Mouse (Mus musculus) cerebellum, adult 11 months (tissue): Measurements from ENCODE around the gene Snx29.
A peak's percentile ranks its signal among the peaks of the same experiment; 100 is the strongest.
"Not testable (repeated sequence)": the region's sequence is repeated elsewhere in the genome, so short reads cannot be mapped to it uniquely, and the experiment has no call there.

Source experiments
- DNase-seq: peaks from one replicate; pipeline ENCODE4 v3.0.0; 2022

The Snx29 gene

DNA sequence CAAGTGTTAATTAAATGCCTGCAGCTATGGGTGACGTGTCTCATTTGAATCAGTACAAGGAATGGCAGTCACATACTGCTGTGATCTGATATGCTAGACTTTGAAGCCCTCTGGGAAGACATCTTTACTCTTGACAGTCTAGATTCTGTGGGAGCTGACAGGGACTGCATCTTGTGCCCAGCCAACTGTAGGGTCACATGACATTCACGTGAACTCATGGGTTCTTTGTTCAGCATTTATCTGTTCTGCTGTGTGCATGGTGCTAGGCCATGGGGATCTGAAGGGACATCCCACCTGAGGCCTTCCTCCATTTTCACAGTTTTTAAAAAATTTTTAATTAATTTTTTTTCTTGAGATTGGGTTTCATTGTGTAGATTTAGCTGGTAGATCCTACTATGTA lies 91.9 kb downstream of the Snx29 start:
- no peak for DNase-seq

DNA sequence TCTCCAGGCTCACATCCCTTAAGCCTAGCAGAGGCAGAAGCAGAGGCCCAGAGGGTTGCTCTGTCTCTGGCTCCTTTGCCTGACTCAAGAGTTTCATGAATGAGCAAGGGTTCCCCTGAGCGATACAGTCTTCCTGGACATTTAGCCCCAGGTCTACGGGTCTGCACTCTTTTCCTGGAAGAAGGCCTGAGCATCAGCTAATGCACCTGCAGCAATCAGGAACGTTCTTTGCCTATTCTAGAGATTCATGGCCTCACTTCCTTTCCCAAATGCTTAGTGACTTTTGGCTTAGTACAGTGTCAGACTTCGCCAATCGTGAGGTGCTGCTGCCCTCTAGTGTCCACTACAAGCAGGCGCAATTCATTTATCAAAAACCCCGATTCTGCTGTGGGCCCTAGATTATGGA lies 95.5 kb downstream of the Snx29 start:
- peak; percentile 54 for DNase-seq

DNA sequence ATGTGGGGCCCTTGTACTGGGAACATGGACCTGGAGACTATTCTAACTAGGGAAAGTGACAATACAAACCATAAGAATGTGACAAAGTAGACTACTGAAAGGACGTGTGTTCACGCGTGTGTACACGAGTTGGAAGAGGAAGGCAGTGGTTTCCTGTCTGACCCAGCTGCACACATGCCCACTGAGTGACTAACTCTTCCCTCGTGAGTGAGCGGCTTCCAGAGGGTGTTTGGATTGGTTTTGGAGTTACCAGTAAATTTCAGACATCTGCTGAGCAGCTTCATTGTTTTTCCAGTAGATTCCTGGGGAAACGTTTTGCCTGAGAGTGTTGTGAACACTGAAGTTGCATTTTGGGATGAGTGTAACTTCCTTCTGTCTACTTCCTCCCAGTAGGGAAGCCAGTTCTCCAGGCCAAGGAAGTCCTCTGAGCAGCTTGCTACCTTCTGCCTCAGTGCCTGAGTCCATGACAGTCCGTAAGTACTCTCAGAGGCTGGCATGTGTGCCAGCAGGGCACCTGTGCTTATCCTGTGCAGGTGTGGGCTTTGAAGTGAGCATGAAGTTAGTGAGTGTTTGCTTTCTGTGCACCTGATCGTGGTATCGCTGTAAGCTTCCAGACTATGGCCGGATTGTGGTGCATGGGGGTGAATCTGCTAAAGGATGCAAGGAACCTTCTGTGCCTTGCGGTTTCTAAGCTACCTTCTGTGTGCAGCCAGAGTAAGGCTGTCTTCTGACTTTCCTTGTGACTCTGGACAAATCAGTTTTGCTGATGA lies 97.8 kb downstream of the Snx29 start:
- DNase-seq: no peak

DNA sequence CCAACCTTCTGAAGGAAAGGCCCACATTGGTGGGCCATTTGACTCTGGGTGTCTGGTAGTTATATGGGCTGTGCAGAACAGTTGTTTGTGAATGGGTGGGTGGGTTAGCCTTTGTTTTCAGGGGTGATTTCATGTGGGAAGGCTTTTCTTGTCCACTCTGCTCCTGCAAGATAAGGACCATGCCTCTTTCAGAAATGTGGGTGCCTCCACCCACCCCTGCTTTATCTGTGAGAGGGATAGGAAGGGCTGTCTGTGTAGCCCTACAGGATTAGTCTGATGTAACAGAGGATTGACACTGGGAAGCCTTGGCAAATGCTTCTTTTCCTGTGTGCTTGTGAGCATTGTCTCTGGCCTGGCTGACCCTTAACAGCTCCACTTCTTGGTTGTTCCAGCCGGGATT lies 99.5 kb downstream of the Snx29 start:
- DNase-seq: no peak

DNA sequence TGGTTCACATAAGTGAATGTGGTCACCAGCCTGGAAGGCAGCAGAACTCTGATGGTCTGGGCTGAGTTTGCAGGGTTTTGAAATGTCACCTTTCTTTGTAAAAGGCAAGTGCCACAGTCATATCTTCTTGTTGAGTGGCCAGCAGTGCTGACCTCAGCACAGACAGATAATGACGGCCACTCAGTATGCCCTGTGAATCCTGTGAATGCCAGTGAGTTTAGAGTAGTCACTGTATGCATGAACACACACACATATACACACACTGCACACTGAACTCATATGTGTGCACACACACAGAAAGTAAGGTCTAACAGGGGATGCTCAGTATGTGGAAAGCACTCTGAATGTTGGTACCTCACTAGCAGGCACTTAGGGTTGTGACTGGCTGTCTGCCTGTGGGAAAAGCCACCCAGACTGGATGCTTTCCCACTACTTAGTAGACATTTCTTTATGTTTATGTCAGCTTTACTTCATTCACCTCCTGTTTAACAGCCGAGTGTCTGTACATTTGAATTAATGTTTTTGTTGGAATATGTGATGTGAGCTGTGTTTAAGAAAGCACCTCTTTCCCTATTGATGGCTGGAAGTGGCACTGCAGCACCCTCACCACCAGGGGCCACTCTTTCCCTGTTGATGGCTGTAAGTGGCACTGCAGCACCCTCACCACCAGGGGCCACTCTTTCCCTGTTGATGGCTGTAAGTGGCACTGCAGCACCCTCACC lies 100.3 kb downstream of the Snx29 start:
- no peak for DNase-seq

DNA sequence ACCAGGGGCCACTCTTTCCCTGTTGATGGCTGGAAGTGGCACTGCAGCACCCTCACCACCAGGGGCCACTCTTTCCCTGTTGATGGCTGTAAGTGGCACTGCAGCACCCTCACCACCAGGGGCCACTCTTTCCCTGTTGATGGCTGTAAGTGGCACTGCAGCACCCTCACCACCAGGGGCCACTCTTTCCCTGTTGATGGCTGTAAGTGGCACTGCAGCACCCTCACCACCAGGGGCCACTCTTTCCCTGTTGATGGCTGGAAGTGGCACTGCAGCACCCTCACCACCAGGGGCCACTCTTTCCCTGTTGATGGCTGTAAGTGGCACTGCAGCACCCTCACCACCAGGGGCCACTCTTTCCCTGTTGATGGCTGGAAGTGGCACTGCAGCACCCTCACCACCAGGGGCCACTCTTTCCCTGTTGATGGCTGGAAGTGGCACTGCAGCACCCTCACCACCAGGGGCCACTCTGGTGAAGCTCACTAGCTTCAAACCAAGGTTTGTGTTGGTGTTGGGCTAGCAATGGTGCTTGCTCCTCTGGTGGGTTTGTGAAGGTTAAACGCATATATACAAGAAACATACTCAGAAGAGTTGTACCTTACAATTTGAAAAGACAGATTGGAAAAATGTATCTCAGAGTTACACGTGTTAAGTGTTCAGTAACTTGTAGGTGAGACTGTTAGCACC lies 101.0 kb downstream of the Snx29 start:
- peak; percentile 39 for DNase-seq

DNA sequence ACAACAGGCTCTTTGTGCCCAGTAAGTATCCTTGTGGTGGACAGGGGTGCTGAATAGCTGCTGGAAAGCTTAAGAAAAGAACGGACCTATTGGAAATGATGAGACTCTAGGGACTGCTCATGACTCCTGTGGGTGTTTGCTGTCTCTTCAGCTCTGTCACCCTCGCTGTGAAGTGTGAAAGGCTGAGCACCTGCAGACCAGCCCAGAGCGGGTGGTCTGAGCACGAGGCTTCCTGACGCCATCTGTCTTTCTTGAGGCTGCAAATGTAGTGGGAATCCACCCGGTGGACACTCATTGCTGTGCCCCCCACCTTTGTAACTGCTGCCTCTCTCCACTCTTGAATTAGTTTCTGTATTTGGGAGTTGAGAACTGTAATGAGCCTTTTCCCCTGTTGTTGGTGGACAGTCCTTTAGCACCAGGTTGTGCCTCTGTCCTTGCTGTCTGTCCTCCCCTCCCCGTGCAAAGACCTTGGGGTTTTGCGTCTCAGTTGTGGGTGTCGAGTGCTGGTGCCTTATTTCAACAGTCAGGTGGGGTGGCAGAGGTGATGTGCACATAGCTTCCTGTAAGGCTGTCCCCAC lies 101.9 kb downstream of the Snx29 start:
- no peak for DNase-seq

DNA sequence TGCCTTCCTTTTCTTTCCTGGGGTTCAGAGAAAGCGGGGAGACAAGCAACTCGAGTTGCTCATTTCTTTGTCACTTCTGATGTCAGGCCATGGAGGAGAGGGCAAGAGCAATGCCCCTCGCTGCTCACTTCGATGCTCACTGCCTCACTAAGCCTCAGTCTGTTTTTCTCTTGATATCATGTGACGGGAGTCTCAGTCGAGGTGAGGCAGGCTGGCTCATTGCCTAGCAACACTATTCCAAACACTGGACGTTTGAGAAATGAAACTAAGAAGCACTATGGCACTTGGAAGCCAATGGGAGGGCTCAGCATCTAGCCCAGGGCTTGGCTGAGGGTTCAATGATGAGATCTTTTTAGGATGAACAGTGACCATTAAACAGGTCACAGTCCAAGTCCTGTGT lies 102.6 kb downstream of the Snx29 start:
- DNase-seq: no peak

DNA sequence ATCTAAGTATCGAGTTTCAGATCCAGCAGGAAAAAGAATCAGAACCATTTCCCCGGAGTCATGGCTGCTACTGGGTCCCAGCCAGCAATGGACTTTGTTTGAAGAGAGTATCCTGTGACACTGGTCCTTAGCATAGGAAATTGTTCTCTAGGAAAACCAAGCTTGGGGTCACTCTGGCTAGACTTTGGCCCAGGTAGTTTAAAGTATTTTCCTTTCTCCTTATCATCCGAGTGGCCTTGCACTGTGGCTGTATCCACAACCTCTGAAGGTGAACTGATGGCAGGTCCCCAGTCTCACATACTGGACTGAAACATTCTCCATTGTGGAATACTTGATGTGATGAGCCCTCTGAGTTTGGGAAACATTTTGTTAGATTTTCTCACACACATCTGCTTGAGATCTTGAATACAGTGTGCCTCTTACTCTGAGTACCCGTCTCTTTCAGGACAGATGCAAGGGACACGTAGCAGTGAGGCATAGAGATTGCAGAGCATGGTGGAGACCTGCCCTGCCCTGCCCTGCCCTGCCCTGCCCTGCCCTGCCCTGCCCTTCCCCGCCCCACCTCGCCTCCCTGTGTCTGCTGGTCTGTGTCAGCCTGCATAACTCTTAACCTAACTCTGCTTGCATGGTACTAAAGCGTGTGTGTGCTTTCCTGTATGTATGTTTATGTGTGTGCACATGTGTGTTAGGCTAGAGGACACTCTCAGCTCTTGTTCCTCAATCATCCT lies 104.3 kb downstream of the Snx29 start:
- no peak for DNase-seq

DNA sequence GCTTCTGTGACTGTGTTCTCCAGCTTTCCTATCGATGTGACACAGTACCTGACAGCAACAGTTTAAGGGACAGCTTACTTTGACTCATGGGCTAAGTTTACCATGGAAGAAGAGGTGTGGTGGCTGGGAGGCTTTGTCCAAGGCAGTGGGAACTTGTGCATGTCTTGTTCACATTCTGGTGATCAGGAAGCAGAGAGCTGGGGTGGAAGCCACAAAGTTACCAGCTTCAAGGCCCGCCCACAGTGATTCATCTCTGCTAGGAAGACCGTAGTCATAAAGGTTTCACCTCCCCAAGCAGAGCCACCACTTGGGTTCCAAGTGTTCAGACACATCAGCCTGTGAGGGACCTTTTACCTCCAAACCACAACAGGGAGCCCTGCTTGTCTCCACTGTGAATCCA lies 107.1 kb downstream of the Snx29 start:
- no peak for DNase-seq

DNA sequence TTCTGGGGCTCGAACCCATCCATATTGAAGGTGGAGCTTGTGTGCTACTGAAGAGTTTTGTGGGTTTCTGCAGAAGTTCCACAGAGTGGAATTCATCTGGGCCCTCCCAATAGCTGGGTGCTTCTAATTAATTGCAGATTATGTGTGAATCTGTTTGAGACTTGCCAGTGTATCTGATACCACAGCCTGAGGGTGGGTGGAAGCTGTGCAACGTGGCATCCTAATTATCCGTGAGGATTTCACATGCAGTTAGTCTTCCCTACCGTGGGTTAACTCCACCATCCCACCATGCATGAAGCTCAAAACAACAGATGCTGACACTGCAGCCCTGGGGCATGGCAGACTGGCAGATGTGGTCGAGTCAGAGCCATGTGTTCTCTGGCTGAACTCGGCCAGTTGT lies 107.8 kb downstream of the Snx29 start:
- no peak for DNase-seq

DNA sequence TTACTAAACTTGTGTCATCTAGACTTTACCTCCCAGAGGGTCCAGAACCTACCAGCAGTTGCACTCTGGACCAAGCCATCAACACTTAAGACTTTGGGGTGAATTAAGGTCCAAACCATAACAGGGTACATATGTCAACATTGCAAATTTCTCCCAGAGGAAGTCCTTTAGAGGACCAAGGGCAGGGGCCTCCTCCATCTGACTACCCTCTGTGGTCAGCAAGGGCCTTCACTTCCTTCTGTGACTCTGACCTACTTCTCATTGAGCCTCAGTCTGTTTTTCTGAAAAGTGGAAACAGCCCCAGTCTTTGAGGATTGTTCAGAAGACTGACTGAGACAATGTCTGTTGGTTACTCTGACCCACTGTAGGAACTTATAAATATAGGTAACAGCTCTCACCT lies 111.1 kb downstream of the Snx29 start:
- DNase-seq: no peak

DNA sequence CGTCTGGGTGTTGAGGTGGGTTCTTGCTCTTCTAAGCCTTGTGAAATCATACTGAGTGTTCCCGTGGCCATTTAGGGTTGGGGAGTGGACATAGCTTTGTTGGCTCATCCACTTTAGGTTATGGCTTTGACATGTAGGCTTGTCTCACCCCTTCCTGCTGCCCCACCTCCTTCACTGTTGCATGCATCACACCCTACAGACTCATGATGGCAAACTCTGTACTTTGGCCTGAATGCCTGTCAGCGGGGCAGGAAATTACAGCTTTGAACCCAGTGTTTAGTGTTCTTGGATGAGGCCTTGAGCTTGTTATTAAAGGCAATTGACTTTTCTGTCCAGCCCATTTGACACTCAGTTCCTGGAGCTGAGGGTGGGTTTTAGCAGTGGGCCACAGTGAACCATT lies 114.9 kb downstream of the Snx29 start:
- DNase-seq: no peak

DNA sequence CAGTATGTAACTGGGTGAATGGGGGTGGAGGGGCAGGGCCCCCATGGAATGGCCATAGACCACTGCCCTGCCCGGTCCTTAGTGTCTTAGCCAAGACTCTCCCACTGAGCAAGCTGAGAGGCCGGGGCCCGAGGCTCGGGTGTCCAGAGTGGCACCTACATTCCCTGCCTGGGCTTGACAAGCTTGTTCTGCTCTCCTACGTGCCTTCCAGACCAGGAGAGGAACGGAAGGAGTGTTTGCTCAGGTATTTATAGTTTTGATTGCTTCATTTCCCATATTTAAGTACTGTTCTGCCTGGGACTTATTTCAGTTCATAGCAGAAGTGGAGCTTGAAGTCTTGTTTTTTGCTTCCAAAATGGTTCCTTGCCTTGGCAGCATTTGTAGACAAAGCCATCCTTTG lies 116.7 kb downstream of the Snx29 start:
- DNase-seq: no peak

DNA sequence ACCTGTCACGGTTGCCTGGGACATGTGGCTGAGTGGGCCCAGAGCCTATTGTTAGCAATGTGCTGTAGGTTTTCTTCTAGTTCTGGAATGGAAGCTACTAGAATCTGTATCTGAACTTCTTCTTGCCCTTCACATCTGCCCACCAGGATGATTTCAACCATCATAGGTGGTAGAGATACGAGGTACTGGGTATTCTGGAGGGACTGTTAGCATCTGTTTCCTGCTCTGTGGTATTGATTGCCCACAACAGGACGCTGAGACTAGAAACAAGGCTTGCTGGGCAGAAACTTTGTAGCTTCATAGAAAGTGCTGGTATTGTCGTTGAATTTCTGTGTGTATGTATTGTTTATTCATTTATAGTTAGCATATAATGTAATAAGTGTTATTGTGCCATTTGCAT lies 118.9 kb downstream of the Snx29 start:
- DNase-seq: no peak

DNA sequence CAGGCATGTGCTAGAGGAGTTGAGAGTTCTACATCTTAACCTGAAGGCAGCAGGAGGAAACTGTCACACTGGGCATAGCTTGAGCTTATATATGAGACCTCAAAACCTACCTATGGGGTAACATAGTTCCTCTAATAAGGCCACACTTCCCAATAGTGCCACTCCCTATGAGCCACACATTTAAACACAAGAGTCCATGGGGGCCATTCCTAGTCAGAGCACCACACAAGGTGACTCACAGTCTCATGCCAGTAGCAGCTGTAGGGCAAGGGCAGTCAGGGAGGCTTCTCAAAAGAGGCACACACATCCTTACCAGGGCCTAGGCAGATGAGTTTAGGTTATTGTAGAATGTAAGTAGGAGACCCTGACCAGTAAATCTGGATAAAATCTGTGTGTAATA lies 119.8 kb downstream of the Snx29 start:
- DNase-seq: no peak

DNA sequence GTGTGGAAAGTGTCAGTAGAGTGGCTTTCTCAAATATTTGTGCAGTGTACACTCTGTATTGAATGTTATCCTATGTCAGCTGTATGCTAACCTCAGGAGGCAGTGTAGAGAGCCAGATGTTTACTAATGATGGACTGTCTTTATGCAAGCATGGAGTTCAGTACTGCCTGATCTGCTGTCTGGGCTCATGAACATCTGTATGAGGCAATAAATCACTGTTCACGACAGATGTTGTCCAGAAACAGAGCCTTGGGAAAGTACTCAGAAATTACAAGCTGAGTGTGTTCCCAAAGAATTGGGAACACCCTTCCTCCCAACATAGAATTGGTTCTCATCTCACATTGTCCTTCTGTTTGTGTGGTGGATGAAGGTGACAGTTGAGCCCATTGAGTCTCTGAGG lies 121.9 kb downstream of the Snx29 start:
- no peak for DNase-seq

DNA sequence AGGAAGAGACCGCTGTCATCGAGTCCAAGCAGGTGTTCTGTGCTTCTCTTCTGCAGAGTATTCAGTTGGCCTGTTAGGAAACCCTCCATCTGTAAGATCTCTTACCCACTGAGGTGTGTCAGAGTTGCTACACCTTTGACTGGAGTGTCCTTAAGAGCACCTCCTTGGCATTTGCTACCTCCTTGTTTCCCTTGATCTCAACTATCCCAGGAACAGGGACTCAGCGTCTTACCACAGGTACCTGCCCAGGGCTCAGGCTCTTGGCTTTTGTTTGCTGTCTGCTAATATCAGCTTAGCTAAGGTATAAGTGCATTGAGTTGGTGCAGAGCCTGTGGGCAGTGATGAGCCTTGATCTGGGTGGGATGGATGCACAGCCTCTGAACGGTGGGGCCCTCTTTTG lies 124.3 kb downstream of the Snx29 start:
- DNase-seq: no peak

DNA sequence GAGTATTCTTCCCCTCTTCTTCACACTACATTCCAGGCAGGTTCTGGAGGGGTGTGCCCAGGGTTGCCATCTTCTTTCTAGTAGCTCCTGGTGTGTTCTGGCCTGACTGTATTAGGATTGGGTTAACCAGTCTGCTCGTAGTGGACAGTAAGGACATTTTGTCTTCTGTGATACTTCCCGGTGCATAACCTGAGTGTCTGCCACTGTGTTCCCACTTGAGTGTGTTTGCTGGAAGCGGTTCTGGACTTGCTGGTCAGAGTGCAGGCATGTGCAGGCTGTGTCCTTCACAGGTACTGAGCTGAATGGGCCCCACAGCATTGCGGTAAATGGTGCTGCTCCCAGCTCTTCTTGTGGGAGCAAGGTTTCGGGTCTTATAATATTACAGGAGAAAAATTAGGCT lies 125.2 kb downstream of the Snx29 start:
- DNase-seq: no peak

DNA sequence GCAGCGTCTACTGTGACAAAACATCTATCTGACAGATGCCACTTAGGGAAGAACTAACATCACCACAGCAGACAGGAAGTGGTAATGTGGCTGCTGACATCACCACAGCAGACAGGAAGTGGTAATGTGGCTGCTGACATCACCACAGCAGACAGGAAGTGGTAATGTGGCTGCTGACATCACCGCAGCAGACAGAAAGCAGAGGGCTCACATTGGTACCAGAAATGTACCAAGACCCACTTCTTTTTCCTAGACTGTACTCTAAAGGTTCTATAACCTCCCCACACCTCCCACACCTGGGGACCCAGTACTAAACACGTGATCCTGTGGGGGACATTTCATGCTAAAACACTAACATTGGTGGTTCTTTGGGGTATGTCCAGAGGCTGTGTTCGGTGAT lies 126.0 kb downstream of the Snx29 start:
- DNase-seq: not testable (repeated sequence)

DNA sequence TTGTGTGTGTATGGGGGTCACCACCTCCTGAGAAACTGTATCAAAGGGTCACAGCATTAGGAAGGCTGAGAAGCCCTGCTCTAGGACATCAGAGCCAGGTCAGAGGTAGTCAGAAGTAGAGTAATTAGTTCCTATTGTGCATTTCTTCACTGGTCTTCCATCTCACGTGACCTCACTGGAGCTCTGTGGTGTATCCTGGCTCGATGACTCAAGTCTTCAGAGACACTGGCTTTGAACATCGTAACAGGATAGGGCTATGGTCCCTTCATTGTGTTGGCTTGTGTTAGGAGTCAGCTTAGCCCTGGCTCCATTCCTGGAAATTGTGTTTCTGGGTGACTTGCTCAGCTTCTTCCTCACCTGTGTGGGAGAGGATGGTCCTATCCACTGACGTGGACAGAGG lies 126.6 kb downstream of the Snx29 start:
- no peak for DNase-seq

DNA sequence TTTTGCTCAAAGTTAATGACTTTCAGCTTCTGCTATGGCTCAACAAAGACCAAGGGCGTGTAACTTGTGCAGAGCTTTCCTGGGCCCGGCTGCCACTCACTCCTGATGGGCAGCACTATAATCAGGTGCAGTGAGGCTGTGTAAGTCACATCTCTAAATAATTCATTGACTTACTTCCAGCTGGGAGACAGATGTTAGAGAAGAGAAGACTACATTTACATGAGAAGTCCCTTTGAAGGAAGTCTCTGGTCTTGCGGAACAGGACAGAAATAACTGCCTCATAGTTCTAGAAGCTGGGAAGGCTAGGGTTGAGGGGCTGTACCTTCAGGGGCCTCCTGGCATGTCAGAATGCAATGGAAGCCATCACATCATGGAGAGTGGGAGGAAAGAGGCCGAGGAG lies 127.9 kb downstream of the Snx29 start:
- DNase-seq: no peak

DNA sequence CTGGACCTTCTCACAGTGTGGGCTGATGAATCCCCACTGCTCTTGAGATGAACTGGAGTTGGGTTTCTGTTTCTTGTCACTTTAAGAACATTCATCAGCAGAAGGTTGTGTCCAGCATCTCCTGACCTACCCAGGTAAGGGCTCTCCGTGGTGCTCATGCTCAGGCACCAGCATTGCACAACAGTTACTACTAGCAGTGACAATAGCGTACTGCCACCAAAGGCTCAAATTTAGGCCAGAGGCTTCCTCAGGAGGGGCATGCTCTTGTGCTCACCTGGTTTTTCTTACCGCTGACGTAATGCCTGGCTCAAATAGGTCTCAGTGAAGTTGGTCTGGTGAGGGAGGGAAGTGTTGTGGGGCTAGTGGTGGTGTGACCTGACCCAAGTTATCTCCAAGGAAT lies 132.2 kb downstream of the Snx29 start:
- DNase-seq: no peak
